Mouse (Mus musculus) ES-E14 (cell line): Measurements from ENCODE around the gene Rab17. TPM values are rescaled to one million over a fixed set of nuclear protein-coding genes. Genes with fewer than 3 reads are reported as not detected.

Source experiments
- DNase-seq: peaks from one replicate; pipeline ENCODE4 v3.0.0-alpha.2; 2013; ENCODE audit warnings: low read depth, low spot score
- H3K27ac ChIP-seq: 2 replicates; pipeline ENCODE4 v1.5.1; 2012; ENCODE audit warnings: low read depth, mild to moderate bottlenecking, low read length, moderate library complexity, mixed read lengths; ENCODE audit not compliant: poor library complexity, insufficient read depth, severe bottlenecking
- H3K36me3 ChIP-seq: 2 replicates; pipeline ENCODE4 v1.6.1; 2012; ENCODE audit warnings: mild to moderate bottlenecking, low read length, moderate library complexity, mixed read lengths; ENCODE audit not compliant: control insufficient read depth, poor library complexity, insufficient read depth, severe bottlenecking
- H3K4me1 ChIP-seq, 2 experiments: fragments of 150-350 bp in 1 of 2; sonication (generic) in 1 of 2; 2 replicates each; pipeline ENCODE4 v1.6.1; 2012; ENCODE audit warnings: low read length in 2 of 2, mild to moderate bottlenecking in 1 of 2, mixed read lengths in 1 of 2; ENCODE audit not compliant: control insufficient read depth in 2 of 2, insufficient read depth in 2 of 2, poor library complexity in 1 of 2
- H3K4me3 ChIP-seq, 2 experiments: fragments of 150-350 bp in 1 of 2; sonication (generic) in 1 of 2; 2 replicates each; pipeline ENCODE4 v1.5.1; 2012; ENCODE audit warnings: low read length in 2 of 2, low read depth in 1 of 2, mild to moderate bottlenecking in 1 of 2, mixed read lengths in 1 of 2; ENCODE audit not compliant: insufficient read depth in 1 of 2, poor library complexity in 1 of 2, severe bottlenecking in 1 of 2
- H3K9ac ChIP-seq: 2 replicates; pipeline ENCODE4 v1.6.1; 2012; ENCODE audit warnings: low read depth, mild to moderate bottlenecking, low read length, mixed read lengths; ENCODE audit not compliant: poor library complexity, insufficient read depth, severe bottlenecking
- H3K9me3 ChIP-seq: fragments of 150-350 bp; sonication (generic); 2 replicates; pipeline ENCODE4 v1.6.1; 2012; ENCODE audit warnings: low read depth, mild to moderate bottlenecking, low read length; ENCODE audit not compliant: control insufficient read depth, insufficient read depth
- CHD2 ChIP-seq: IDR thresholded peaks from 2 replicates; pipeline ENCODE4 v1.6.1; 2014; ENCODE audit warnings: mild to moderate bottlenecking, low read depth, low read length, inconsistent platforms
- HCFC1 ChIP-seq: IDR thresholded peaks from 2 replicates; pipeline ENCODE4 v1.6.1; 2012; ENCODE audit warnings: low read length, inconsistent platforms, borderline replicate concordance; ENCODE audit not compliant: insufficient read depth
- MAFK ChIP-seq: IDR thresholded peaks from 2 replicates; pipeline ENCODE4 v1.6.1; 2014; ENCODE audit warnings: mild to moderate bottlenecking, low read depth, low read length, inconsistent platforms; ENCODE audit not compliant: insufficient read depth
- ZC3H11A ChIP-seq: IDR thresholded peaks from 2 replicates; pipeline ENCODE4 v1.6.1; 2012; ENCODE audit warnings: low read depth, mild to moderate bottlenecking, inconsistent platforms, low read length, borderline replicate concordance
- ZNF384 ChIP-seq: IDR thresholded peaks from 2 replicates; pipeline ENCODE4 v1.6.1; 2012; ENCODE audit warnings: low read depth, low read length, inconsistent platforms
- in situ Hi-C, 2 experiments: fragments of 600-800 bp; cut with MboI; formaldehyde crosslinking; loops; one replicate each; pipeline ENCODE4 v1.15.1; 2025; ENCODE audit warnings: low sequenced_read_pairs in 2 of 2, inconsistent platforms in 1 of 2; ENCODE audit not compliant: unreplicated experiment in 2 of 2
- total RNA-seq: library from RNA; depleted of rRNA; stranded (reverse); fragments of 300-350 nt; gene quantifications from 2 replicates; pipeline ENCODE4 v1.2.3, GENCODE M21; 2012; rRNA removed

The Rab17 gene
- total RNA-seq, 1 experiment: 0.62 TPM

- TF ChIP-seq ZNF384 (no peak), MAFK (no peak), HCFC1 (no peak), CHD2 (no peak), ZC3H11A (no peak)
- Histone ChIP-seq H3K9ac (no peak overlapping the region), H3K9me3 (no peaks in the 10 kb centered on the region), H3K4me3 (no peak overlapping the region), H3K27ac (no peak overlapping the region), H3K4me1 (no peaks in the 10 kb centered on the region), H3K36me3 (no peaks in the 10 kb centered on the region)
- in situ Hi-C loops: no loop called here
- DNase-seq: no peak
These were observed 56.2 kb downstream of the Rab17 start for GRCm38 (mm10) chr1:90913231-90913630.

- no peak overlapping the region for H3K27ac ChIP-seq
These were observed 59.8 kb downstream of the Rab17 start for GRCm38 (mm10) chr1:90909631-90910152.

GRCm38 (mm10) chr1:90909161-90909560, 60.3 kb downstream of the Rab17 start:
- in situ Hi-C loops: no loop called here
- Histone ChIP-seq H3K9me3 (no peaks in the 10 kb centered on the region), H3K4me1 (no peaks in the 10 kb centered on the region), H3K27ac (no peak overlapping the region), H3K36me3 (no peaks in the 10 kb centered on the region), H3K9ac (no peak overlapping the region), H3K4me3 (no peak overlapping the region)
- DNase-seq: no peak
- TF ChIP-seq CHD2 (no peak), ZC3H11A (no peak), HCFC1 (no peak), MAFK (no peak), ZNF384 (no peak)

More at GRCm38 (mm10) chr1:90909631-90910152, 59.8 kb downstream of the Rab17 start:
- no peak overlapping the region for H3K9ac ChIP-seq
- no peaks in the 10 kb centered on the region for H3K9me3 ChIP-seq
- in situ Hi-C loops: no loop called here
- TF ChIP-seq MAFK (no peak), CHD2 (no peak), ZC3H11A (no peak), HCFC1 (no peak), ZNF384 (no peak)
- no peaks in the 10 kb centered on the region for H3K36me3 ChIP-seq
- no peaks in the 10 kb centered on the region for H3K4me1 ChIP-seq
- DNase-seq: no peak
- H3K4me3 ChIP-seq: no peak overlapping the region

Other genes starting within 250 kb of the Rab17 start
- gene Col6a3, start 125.7 kb downstream of the Rab17 start, total RNA-seq: 0.26 and 0.89 TPM in 2 replicates
- 0.11 and 0.36 TPM in 2 replicates for gene Mlph, start 54.6 kb downstream of the Rab17 start, total RNA-seq
- gene Prlh, start 16.6 kb downstream of the Rab17 start, total RNA-seq: not detected in 2 replicates
- 20.5 and 31.5 TPM in 2 replicates for gene Lrrfip1, start 29.1 kb upstream of the Rab17 start, total RNA-seq
- gene Rbm44, start 175.4 kb upstream of the Rab17 start, total RNA-seq: 2.6 and 3.6 TPM in 2 replicates
- gene Ramp1, start 210.2 kb upstream of the Rab17 start, total RNA-seq: 0.21 and 0.40 TPM in 2 replicates